Mouse (Mus musculus): ENCODE measurements around the gene Mrpl37.

DNA sequence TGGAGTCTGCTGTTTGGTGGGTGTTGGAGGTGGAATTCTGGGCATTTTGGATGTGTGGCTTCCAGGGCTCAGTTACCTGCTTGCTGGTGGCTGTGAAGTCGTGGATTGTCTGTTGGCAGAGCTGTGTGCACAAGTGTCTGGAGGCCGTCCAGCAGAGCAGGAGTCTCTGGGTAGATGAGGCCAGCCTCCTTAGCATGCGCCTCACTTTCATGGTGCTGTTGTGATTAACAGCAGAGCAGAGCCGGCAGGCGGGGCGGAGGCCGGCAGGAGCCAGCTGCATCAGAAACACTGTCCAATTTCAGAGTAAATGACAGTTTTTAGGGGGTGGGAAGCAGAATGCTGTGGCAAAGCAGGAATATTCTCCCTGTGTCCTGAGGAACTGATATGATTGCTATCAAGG, 47.6 kb downstream of the Mrpl37 start:
- TF ChIP-seq CTCF (IDR thresholded peaks at IDR 0.05; ENCODE audit: control insufficient read depth, insufficient read depth, insufficient replicate concordance, low read depth, low read length) (no peak), POLR2A (IDR thresholded peaks at IDR 0.05; ENCODE audit: control insufficient read depth, low read depth, low read length) (no peak)
